ENCODE assay signal across 13 mouse cellular contexts in genomic region chr11:52163926-52164325, GRCm38 (mm10). TPM values are rescaled to one million over a fixed set of nuclear protein-coding genes. Genes with fewer than 3 reads are reported as not detected.
DNase-seq lines count a peak whose midpoint lies in the region; ATAC-seq and TF ChIP-seq lines count a peak whose summit lies in the region.
"Had no signal": no experiment of that assay in that cellular context is flagged by ENCODE, and none has a peak within 500 bp of the region (broad histone marks: within the 10 kb centered on the region; RNA-seq: fewer than 3 reads in every experiment).

No protein-coding gene starts in this region.

- H3K27me3 ChIP-seq in liver, embryonic 15.5 days: peaks cover 45% of the 10 kb centered on the region
- H3K27me3 ChIP-seq in stomach, embryonic 16.5 days (ENCODE audit: control insufficient read depth, insufficient read depth, low read length): peaks cover 4% of the 10 kb centered on the region; the same call in 1 of the 2 replicates
- H3K27me3 ChIP-seq in forebrain, postnatal 0 days (ENCODE audit: insufficient read depth, low read length): no peaks in the 10 kb centered on the region

- no peak overlapping the region for H3K4me3 ChIP-seq in liver, embryonic 15.5 days (replicated peaks)
- H3K4me3 ChIP-seq in stomach, embryonic 16.5 days (replicated peaks; ENCODE audit: low read length): no peak overlapping the region
- no peak overlapping the region for H3K4me3 ChIP-seq in forebrain, postnatal 0 days (ENCODE audit: low read depth, low read length)
- H3K4me3 ChIP-seq: embryonic facial prominence, embryonic 13.5 days had no signal

- 19% methylated on average over 10 of the region's 10 CpGs for WGBS in liver, embryonic 15.5 days (ENCODE audit: insufficient replicate concordance)
- 37% methylated on average over 10 of the region's 10 CpGs for WGBS in stomach, embryonic 16.5 days
- WGBS in forebrain, postnatal 0 days: 49% methylated on average over 10 of the region's 10 CpGs

- peak overlapping the region; percentile 13; the same call in 1 of the 2 replicates for H3K4me2 ChIP-seq in liver, embryonic 15.5 days
- no peak overlapping the region for H3K4me2 ChIP-seq in stomach, embryonic 16.5 days (ENCODE audit: low read depth, low read length)
- H3K4me2 ChIP-seq in forebrain, postnatal 0 days (ENCODE audit: low read depth): no peak overlapping the region
- H3K4me2 ChIP-seq: embryonic facial prominence, embryonic 13.5 days had no signal

- no peak for ATAC-seq in liver, embryonic 15.5 days (ENCODE audit: insufficient read depth)
- ATAC-seq in stomach, embryonic 16.5 days (ENCODE audit: insufficient read depth, low FRiP score): 0 out of 2 replicates have a peak, but pooled peaks have one; percentile 28
- no peak for ATAC-seq in forebrain, postnatal 0 days

- H3K9ac ChIP-seq in liver, embryonic 15.5 days: no peak overlapping the region
- H3K9ac ChIP-seq in stomach, embryonic 16.5 days (ENCODE audit: low read length): no peak overlapping the region
- no peak overlapping the region for H3K9ac ChIP-seq in forebrain, postnatal 0 days
- H3K9ac ChIP-seq: embryonic facial prominence, embryonic 13.5 days had no signal

- H3K27ac ChIP-seq in liver, embryonic 15.5 days (replicated peaks): no peak overlapping the region
- no peak overlapping the region for H3K27ac ChIP-seq in stomach, embryonic 16.5 days (ENCODE audit: low read length)
- no peak overlapping the region for H3K27ac ChIP-seq in forebrain, postnatal 0 days (ENCODE audit: low read depth, low read length)
- H3K27ac ChIP-seq: embryonic facial prominence, embryonic 13.5 days had no signal

- peak; percentile 25 to 37 for DNase-seq in cerebellum, postnatal 10 days
- no peak for DNase-seq in cerebellum, adult 18-20 months
- DNase-seq in urinary bladder, postnatal 14 days (ENCODE audit: low spot score): peak; percentile 13
- DNase-seq in urinary bladder, adult 18-20 months (ENCODE audit: low spot score in 2 of 2): no peak
- DNase-seq in right cerebral cortex, postnatal 10 days (ENCODE audit: low spot score in 2 of 2): no peak
- DNase-seq in forebrain, postnatal 0 days: no peak

- no peak for TF ChIP-seq CTCF in forebrain, postnatal 0 days (IDR thresholded peaks at IDR 0.05; ENCODE audit: low read depth)

- no peaks in the 10 kb centered on the region for H3K9me3 ChIP-seq in liver, embryonic 15.5 days (replicated peaks)
- H3K9me3 ChIP-seq in stomach, embryonic 16.5 days (replicated peaks; ENCODE audit: control insufficient read depth, low read length): no peaks in the 10 kb centered on the region
- H3K9me3 ChIP-seq in forebrain, postnatal 0 days (ENCODE audit: low read length): no peaks in the 10 kb centered on the region
- H3K9me3 ChIP-seq: embryonic facial prominence, embryonic 13.5 days had no signal

- no peaks in the 10 kb centered on the region for H3K36me3 ChIP-seq in liver, embryonic 15.5 days (replicated peaks)
- H3K36me3 ChIP-seq in stomach, embryonic 16.5 days (ENCODE audit: control insufficient read depth, insufficient read depth, low read length): no peaks in the 10 kb centered on the region
- H3K36me3 ChIP-seq in forebrain, postnatal 0 days (ENCODE audit: insufficient read depth): no peaks in the 10 kb centered on the region
- H3K36me3 ChIP-seq: embryonic facial prominence, embryonic 13.5 days had no signal

- H3K4me1 ChIP-seq in liver, embryonic 15.5 days (replicated peaks): no peaks in the 10 kb centered on the region
- peaks cover 4% of the 10 kb centered on the region; the same call in 1 of the 2 replicates for H3K4me1 ChIP-seq in stomach, embryonic 16.5 days (ENCODE audit: control insufficient read depth, insufficient read depth, low read length)
- H3K4me1 ChIP-seq in forebrain, postnatal 0 days (ENCODE audit: insufficient read depth): no peaks in the 10 kb centered on the region

RNA-seq across cellular contexts. Expression of gene Olfr1373, which starts 18.6 kb away (rescaled TPM):
- polyA plus RNA-seq in liver, embryonic 15.5 days (2015; fragmentation: Nextera tagmentation; extraction: Ambion mirVana): not detected in 2 replicates
- not detected in 2 replicates for polyA plus RNA-seq in stomach, embryonic 16.5 days (2015; fragmentation: Nextera tagmentation; extraction: Ambion mirVana)
- not detected in 2 replicates for total RNA-seq in forebrain, postnatal 0 days (2014; rRNA removed)
- polyA plus RNA-seq in forebrain, postnatal 0 days (2015; fragmentation: Nextera tagmentation; extraction: Ambion mirVana): not detected in 2 replicates
- total RNA-seq: gastrocnemius, postnatal 36 days; layer of hippocampus, adult 18-20 months had no signal
- polyA plus RNA-seq: embryonic facial prominence, embryonic 13.5 days; limb, embryonic 14.5 days; spleen, adult 2 months had no signal

RNA-seq across cellular contexts. Expression of gene Olfr1371, which starts 49.9 kb away (rescaled TPM):
- polyA plus RNA-seq in liver, embryonic 15.5 days (2015; fragmentation: Nextera tagmentation; extraction: Ambion mirVana): not detected in 2 replicates
- polyA plus RNA-seq in stomach, embryonic 16.5 days (2015; fragmentation: Nextera tagmentation; extraction: Ambion mirVana): not detected in 2 replicates
- not detected in 2 replicates for total RNA-seq in forebrain, postnatal 0 days (2014; rRNA removed)
- polyA plus RNA-seq in forebrain, postnatal 0 days (2015; fragmentation: Nextera tagmentation; extraction: Ambion mirVana): not detected in 2 replicates
- total RNA-seq: gastrocnemius, postnatal 36 days; layer of hippocampus, adult 18-20 months had no signal
- polyA plus RNA-seq: embryonic facial prominence, embryonic 13.5 days; limb, embryonic 14.5 days; spleen, adult 2 months had no signal

Comparison
In these comparisons a context has a peak if more than half of its experiments do, and no peak if none do; other contexts are left out.
1. DNase-seq: peak in cerebellum, postnatal 10 days (2 of 2) and urinary bladder, postnatal 14 days (single experiment); none in cerebellum, adult 18-20 months (0 of 2), urinary bladder, adult 18-20 months (0 of 2), right cerebral cortex, postnatal 10 days (0 of 2) and forebrain, postnatal 0 days (single experiment).